Mouse (Mus musculus): Measurements from ENCODE around the gene Xxylt1. TPM values are rescaled to one million over a fixed set of nuclear protein-coding genes. Genes with fewer than 3 reads are reported as not detected.

The Xxylt1 gene
- polyA plus RNA-seq, 1 experiment from 2014 or later, result 15.7 TPM

DNA sequence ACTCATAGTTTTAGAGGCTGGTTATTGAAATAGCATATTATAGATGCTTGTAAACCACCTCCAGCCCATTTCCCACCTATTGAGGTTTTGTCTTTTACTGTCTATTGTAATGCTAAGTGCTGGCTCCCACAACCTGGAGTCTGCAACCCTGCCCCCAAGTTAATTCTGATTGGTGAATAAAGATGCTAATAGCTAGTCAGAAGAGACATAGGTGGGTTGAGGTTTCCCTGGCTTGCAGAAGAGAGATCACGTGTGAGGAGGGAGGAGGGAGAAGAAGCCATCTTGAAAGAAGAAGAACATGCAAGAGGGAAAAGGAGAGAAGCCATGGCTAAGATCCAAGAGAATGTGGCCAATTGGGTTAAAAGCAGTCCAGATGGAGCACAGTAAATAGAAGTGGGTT, 43.8 kb downstream of the Xxylt1 start:
- H3K4me1 ChIP-seq, result no peaks in the 10 kb centered on the region
- H3K9me3 ChIP-seq, result no peaks in the 10 kb centered on the region
- no peak overlapping the region for H3K9ac ChIP-seq
- H3K4me2 ChIP-seq, result no peak overlapping the region
- H3K4me3 ChIP-seq (replicated peaks), result no peak overlapping the region
- ATAC-seq (ENCODE audit: insufficient read depth, low FRiP score, low read depth), result no peak
- no peaks in the 10 kb centered on the region for H3K36me3 ChIP-seq
- WGBS, result 91% methylated on average over 1 of the region's 1 CpGs
- no peaks in the 10 kb centered on the region for H3K27me3 ChIP-seq (replicated peaks)
- no peak overlapping the region for H3K27ac ChIP-seq

DNA sequence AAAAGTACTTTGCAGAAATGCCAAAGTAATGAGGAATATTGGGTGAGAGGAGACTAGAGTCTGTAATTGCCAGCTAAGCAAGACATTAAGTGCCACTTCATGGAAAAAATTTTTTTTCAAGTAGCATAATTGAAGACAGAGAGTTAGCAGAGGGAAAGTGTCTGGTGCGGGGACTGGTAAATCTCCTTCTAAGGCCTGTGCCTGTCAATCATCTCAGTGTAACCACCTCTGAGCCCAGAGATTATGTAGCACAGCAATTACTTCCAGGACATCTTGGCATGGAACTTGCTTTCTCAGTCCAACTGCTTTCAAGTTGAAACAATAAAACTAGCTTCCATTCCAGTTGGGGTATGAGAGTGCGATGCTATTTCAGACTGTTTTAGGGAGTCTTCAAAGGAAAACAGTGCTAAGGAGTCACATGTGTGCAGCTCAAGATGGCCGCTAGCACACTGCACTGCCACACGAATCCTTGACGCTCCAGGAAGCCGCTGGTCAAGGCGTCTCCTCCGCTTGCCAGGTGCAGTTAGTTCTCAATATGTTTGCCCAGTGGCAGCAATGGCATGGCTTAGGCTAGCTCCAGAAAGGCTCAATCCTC, 45.5 kb downstream of the Xxylt1 start:
- no peaks in the 10 kb centered on the region for H3K36me3 ChIP-seq
- no peak overlapping the region for H3K4me2 ChIP-seq
- H3K27ac ChIP-seq, result no peak overlapping the region
- no peaks in the 10 kb centered on the region for H3K4me1 ChIP-seq
- H3K4me3 ChIP-seq (replicated peaks), result no peak overlapping the region
- H3K27me3 ChIP-seq (replicated peaks), result no peaks in the 10 kb centered on the region
- no peaks in the 10 kb centered on the region for H3K9me3 ChIP-seq
- no peak for ATAC-seq (ENCODE audit: insufficient read depth, low FRiP score, low read depth)
- H3K9ac ChIP-seq, result no peak overlapping the region
- 84% methylated on average over 8 of the region's 8 CpGs for WGBS

DNA sequence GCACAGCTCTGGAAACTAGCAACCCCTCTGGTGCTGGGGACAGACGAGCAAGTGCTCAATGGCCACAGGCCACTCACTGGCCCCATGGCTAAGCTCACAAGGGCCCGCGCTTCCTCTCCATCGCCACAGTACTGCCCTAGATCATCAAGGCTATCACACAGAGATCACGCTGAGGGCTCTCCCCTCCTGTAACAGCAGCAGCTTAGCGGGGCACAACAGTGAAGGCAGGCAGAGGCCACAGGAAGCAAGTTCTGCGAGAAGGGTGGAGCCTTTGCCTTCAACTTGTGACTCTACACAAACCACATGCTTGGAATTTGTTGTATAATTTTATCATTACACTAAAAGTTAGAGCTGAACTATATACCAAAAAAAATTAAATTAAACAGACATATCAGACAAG, 46.0 kb downstream of the Xxylt1 start:
- Histone ChIP-seq H3K36me3 (no peaks in the 10 kb centered on the region), H3K9me3 (no peaks in the 10 kb centered on the region), H3K4me2 (no peak overlapping the region), H3K27ac (no peak overlapping the region), H3K9ac (no peak overlapping the region), H3K4me1 (no peaks in the 10 kb centered on the region), H3K4me3 (replicated peaks) (no peak overlapping the region), H3K27me3 (replicated peaks) (no peaks in the 10 kb centered on the region)
- ATAC-seq (ENCODE audit: insufficient read depth, low FRiP score, low read depth), result no peak
- 73% methylated on average over 7 of the region's 7 CpGs for WGBS

DNA sequence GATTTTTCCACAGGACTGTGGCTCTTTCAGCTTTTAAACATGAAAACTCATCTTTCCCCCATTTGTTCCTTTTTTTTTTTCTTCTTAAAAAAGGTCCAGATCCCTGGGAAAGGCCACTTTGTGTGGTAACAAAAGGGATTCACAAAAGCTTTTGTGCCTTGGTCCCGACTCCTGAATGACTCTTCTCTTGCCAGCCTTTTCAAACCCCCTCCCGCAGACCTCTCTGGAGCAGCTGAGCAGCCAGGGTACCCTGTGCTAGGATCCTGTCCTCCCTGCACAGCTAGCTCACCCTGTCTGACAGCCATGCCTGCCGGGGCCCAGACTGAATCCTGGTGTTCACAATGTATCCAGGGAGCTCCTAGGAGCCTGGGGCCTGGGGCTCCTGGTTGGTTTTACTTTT, 47.2 kb downstream of the Xxylt1 start:
- Histone ChIP-seq H3K36me3 (no peaks in the 10 kb centered on the region), H3K4me1 (no peaks in the 10 kb centered on the region), H3K9ac (no peak overlapping the region), H3K27me3 (replicated peaks) (no peaks in the 10 kb centered on the region), H3K27ac (no peak overlapping the region), H3K4me3 (replicated peaks) (no peak overlapping the region), H3K4me2 (no peak overlapping the region), H3K9me3 (no peaks in the 10 kb centered on the region)
- 74% methylated on average over 3 of the region's 3 CpGs for WGBS
- no peak for ATAC-seq (ENCODE audit: insufficient read depth, low FRiP score, low read depth)

DNA sequence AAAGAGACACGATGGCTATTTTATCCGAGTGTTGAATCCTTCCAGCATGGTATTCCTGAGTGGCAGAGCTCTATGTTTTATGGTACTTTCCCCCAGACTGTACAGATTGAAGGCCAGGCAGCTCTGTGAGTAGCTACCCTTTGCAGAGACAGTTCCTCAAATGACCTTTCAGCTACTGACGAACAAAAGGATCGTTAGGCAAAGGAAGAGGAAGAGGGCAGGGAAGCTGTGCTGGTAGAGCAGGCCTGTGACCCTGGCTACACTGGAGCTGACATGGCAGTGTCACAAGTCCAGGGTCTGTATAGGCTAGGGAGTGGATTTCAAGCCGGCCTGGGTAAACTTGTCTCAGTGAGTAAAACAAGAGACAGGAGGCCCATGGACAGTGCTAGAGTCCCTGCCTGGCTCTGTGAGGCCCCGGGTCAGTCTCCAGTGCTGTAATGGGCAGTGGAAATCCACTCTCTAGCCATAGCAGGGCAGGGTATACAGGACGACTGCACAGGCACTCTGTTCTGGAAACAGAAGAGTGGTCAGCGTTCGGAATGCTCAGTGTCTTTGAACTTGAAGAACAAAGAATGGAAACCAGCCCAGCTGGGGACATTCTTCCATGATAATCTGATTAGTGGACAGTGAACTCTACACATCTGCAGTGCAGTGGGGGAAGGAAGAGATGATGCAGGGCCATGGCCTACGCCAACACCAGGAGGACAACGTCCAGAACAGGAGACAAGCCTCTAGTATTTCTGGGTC, 51.3 kb downstream of the Xxylt1 start:
- Histone ChIP-seq H3K4me1 (no peaks in the 10 kb centered on the region), H3K36me3 (no peaks in the 10 kb centered on the region), H3K9me3 (no peaks in the 10 kb centered on the region), H3K4me2 (no peak overlapping the region), H3K4me3 (replicated peaks) (no peak overlapping the region), H3K27ac (no peak overlapping the region; the same call in 1 of the 2 replicates), H3K9ac (no peak overlapping the region), H3K27me3 (replicated peaks) (no peaks in the 10 kb centered on the region)
- no peak for ATAC-seq (ENCODE audit: insufficient read depth, low FRiP score, low read depth)
- 67% methylated on average over 11 of the region's 11 CpGs for WGBS

DNA sequence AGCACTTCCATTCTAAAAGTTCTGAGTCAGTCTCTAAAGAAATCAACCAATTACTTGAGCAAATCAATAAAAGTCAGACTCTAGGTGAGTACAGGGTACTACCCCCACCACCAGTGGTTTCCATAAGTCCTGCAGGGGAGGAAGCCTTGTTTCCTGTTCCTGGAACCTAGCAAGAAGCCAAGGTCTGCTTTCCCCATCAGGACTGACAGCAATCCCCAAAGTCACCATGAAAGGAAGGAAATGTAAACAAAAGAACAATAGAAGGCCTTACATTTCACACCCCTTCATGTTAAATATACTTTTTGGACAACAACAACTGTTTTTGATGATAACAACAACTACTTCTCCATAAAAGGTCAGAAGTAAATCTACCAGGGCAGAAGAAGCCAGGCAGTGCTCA, 53.6 kb downstream of the Xxylt1 start:
- Histone ChIP-seq H3K27me3 (replicated peaks) (no peaks in the 10 kb centered on the region), H3K4me2 (no peak overlapping the region), H3K9ac (no peak overlapping the region), H3K4me3 (replicated peaks) (no peak overlapping the region), H3K36me3 (no peaks in the 10 kb centered on the region), H3K9me3 (no peaks in the 10 kb centered on the region), H3K4me1 (no peaks in the 10 kb centered on the region), H3K27ac (no peak overlapping the region)
- ATAC-seq (ENCODE audit: insufficient read depth, low FRiP score, low read depth), result no peak

DNA sequence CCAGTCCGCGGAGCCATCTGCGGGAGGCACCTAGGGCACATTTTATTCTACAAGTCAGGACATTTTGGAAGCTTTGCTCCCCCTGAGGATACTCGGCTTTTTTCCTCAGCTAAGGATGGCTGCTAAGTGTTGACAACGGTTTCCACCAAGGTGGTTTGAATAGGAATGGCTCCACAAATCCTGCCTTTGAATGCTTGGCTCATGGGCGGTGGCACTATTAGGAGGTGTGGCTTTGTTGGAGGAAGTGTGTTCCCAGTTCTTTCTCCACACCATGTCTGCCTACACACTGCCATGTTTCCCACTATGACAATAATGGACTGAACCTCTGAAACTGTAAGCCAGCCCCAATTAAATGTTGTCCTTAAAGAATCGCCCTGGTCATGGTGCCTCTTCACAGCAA, 55.7 kb downstream of the Xxylt1 start:
- Histone ChIP-seq H3K4me3 (replicated peaks) (no peak overlapping the region), H3K27ac (no peak overlapping the region), H3K4me1 (no peaks in the 10 kb centered on the region; the same call in 1 of the 2 replicates), H3K9me3 (no peaks in the 10 kb centered on the region), H3K27me3 (replicated peaks) (no peaks in the 10 kb centered on the region), H3K36me3 (no peaks in the 10 kb centered on the region), H3K9ac (no peak overlapping the region), H3K4me2 (no peak overlapping the region)
- no peak for ATAC-seq (ENCODE audit: insufficient read depth, low FRiP score, low read depth)
- 92% methylated on average over 7 of the region's 7 CpGs for WGBS

DNA sequence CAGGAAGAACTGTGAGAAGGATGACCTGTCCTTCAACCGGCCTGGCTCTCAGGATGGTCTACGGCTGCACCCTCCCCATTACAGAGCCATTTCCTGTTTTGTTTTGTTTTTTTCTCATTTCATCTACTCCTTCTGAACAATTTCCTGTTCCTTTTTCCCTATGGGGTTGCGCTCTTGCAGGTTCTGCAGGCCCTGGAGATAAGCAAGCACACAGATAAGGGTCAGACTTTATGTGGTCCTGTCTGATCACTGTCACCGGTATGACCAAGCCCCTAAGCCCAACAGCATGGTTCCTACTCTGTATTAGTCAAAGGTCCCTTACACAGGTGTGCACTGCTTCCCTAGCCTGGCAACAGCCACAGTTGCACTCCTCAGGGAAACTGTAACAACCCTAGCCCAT, 56.2 kb downstream of the Xxylt1 start:
- Histone ChIP-seq H3K36me3 (no peaks in the 10 kb centered on the region), H3K27ac (no peak overlapping the region), H3K4me2 (no peak overlapping the region), H3K27me3 (replicated peaks) (no peaks in the 10 kb centered on the region), H3K9ac (no peak overlapping the region), H3K4me3 (replicated peaks) (no peak overlapping the region), H3K4me1 (no peaks in the 10 kb centered on the region; the same call in 1 of the 2 replicates), H3K9me3 (no peaks in the 10 kb centered on the region)
- ATAC-seq (ENCODE audit: insufficient read depth, low FRiP score, low read depth), result no peak
- WGBS, result 67% methylated on average over 4 of the region's 4 CpGs

DNA sequence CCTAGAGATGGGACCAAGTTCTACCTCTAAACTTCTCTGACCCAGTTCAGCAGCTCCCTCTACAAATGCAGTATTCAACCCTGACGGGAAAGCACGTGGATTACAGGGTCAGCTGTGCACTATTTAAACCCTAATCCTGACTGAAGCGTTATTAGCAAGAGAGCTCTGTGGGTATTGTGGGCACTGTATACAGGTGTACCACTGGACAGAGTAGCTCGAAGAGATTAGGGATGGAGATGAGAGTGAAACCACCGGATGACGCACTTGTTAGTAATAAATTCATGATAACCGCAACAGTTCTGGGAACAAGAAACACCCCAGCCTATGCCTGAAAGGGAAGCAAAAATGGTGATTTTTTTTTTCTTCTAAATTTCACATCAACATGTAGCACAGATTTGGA, 57.0 kb downstream of the Xxylt1 start:
- Histone ChIP-seq H3K9ac (no peak overlapping the region), H3K27ac (no peak overlapping the region), H3K4me2 (no peak overlapping the region), H3K36me3 (no peaks in the 10 kb centered on the region), H3K9me3 (no peaks in the 10 kb centered on the region), H3K4me3 (replicated peaks) (no peak overlapping the region), H3K27me3 (replicated peaks) (no peaks in the 10 kb centered on the region), H3K4me1 (no peaks in the 10 kb centered on the region; the same call in 1 of the 2 replicates)
- no peak for ATAC-seq (ENCODE audit: insufficient read depth, low FRiP score, low read depth)
- WGBS, result 78% methylated on average over 7 of the region's 7 CpGs

DNA sequence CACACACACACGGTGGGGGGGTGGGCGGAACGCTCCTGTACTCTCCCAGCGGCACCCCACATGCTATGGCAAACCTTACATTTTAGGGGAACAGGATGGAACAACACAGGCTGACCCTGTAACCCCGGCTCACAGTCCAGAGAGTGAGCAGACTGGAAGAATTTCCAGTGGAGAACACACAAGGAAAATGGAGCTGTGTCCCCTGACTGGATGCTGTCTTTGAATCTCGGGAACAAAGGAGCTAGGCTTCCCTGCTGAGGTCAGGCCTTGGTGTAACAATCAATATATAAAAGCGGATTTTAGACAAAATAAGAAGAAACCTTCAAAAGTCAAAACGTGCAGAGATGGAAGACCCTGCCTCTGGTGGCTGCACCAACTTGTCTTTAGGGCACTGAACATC, 57.4 kb downstream of the Xxylt1 start:
- no peak overlapping the region for H3K9ac ChIP-seq
- no peaks in the 10 kb centered on the region for H3K36me3 ChIP-seq
- no peaks in the 10 kb centered on the region; the same call in 1 of the 2 replicates for H3K4me1 ChIP-seq
- no peaks in the 10 kb centered on the region for H3K27me3 ChIP-seq (replicated peaks)
- H3K4me3 ChIP-seq (replicated peaks), result no peak overlapping the region
- no peak overlapping the region for H3K27ac ChIP-seq
- 87% methylated on average over 8 of the region's 8 CpGs for WGBS
- ATAC-seq (ENCODE audit: insufficient read depth, low FRiP score, low read depth), result no peak
- H3K9me3 ChIP-seq, result no peaks in the 10 kb centered on the region
- H3K4me2 ChIP-seq, result no peak overlapping the region

DNA sequence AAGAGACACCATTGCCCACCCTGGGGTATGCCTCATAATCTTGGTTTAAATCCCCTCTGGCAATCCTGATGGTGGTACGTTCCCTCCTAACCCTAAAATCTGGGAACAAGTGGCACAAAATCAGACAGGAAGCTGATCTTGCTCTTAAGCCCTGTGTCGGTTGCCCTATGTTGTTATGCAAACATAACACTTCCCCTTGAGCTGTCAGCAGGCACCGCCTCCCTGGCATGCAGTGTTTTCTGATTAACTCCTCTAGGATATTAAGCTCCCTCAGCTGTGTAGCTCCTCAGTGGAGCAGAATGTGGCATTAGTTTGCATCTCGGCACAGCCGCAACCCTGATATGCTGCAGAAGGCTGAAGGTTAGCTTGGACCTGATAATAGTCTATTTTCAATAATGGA, 58.9 kb downstream of the Xxylt1 start:
- 57% methylated on average over 5 of the region's 5 CpGs for WGBS
- H3K4me2 ChIP-seq, result no peak overlapping the region
- H3K9ac ChIP-seq, result no peak overlapping the region
- no peaks in the 10 kb centered on the region for H3K27me3 ChIP-seq (replicated peaks)
- H3K4me3 ChIP-seq (replicated peaks), result no peak overlapping the region
- ATAC-seq (ENCODE audit: insufficient read depth, low FRiP score, low read depth), result no peak
- no peak overlapping the region for H3K27ac ChIP-seq
- H3K4me1 ChIP-seq, result no peaks in the 10 kb centered on the region; the same call in 1 of the 2 replicates
- no peaks in the 10 kb centered on the region for H3K9me3 ChIP-seq
- H3K36me3 ChIP-seq, result no peaks in the 10 kb centered on the region

DNA sequence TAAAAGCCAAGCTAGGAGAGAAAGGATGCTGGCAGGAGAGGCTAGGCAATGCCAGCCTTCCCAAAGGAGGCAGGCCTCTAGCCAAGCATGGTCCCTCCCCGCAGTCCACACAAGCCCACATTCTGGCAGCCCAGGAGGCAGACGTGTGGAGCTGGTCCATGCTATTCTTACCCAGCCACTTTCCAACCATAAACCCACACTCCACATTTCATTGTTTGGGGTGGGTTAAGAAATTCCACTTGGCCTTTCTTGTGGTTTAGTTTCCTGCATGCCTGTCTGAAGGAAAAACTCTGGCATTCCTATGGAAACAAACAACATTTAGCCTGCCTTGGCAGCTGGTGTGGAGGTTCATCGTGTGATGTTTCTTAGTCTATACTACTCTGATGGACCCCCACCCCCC, 61.7 kb downstream of the Xxylt1 start:
- no peak overlapping the region for H3K9ac ChIP-seq
- no peak overlapping the region for H3K27ac ChIP-seq
- H3K9me3 ChIP-seq, result no peaks in the 10 kb centered on the region
- H3K27me3 ChIP-seq (replicated peaks), result no peaks in the 10 kb centered on the region
- WGBS, result 63% methylated on average over 3 of the region's 3 CpGs
- no peaks in the 10 kb centered on the region; the same call in 1 of the 2 replicates for H3K4me1 ChIP-seq
- no peak for ATAC-seq (ENCODE audit: insufficient read depth, low FRiP score, low read depth)
- H3K36me3 ChIP-seq, result no peaks in the 10 kb centered on the region
- H3K4me2 ChIP-seq, result no peak overlapping the region
- no peak overlapping the region for H3K4me3 ChIP-seq (replicated peaks)
